Mouse (Mus musculus): ENCODE measurements at regions not wholly inside any gene's neighbourhood (a gene's known extent, or its start where the extent isn't known, plus 50 kb on each side); places are given as distances from the start of the nearest gene placed in this dataset.
"Not testable (repeated sequence)": the region's sequence is repeated elsewhere in the genome, so short reads cannot be mapped to it uniquely, and the experiment has no call there.

- Histone ChIP-seq H3K27ac (peak overlapping the region; percentile 75), H3K36me3 (ENCODE audit: insufficient read depth, low read length) (no peaks in the 10 kb centered on the region), H3K4me3 (replicated peaks; ENCODE audit: low read depth, low read length) (no peak overlapping the region), H3K9me3 (replicated peaks; ENCODE audit: low read length) (no peaks in the 10 kb centered on the region), H3K4me1 (replicated peaks; ENCODE audit: insufficient read depth, low read length) (peaks cover 13% of the 10 kb centered on the region; the same call in 1 of the 2 replicates), H3K9ac (ENCODE audit: low read depth, low read length) (no peak overlapping the region), H3K4me2 (ENCODE audit: low read length) (no peak overlapping the region), H3K27me3 (ENCODE audit: insufficient read depth, low read length) (no peaks in the 10 kb centered on the region)
- ATAC-seq (replicated peaks; ENCODE audit: low FRiP score, low read depth) (peak; percentile 52), DNase-seq (ENCODE audit: low spot score) (peak; percentile 69)
- WGBS: 50% methylated on average over 8 of the region's 8 CpGs
- TF ChIP-seq CTCF (IDR thresholded peaks at IDR 0.05; ENCODE audit: low read depth): no peak
These were observed 140.4 kb downstream of the Katnal1 start for GRCm38 (mm10) chr5:148788690-148789089.

- DNase-seq (ENCODE audit: low spot score): peak; percentile 89
- ATAC-seq (replicated peaks; ENCODE audit: low FRiP score, low read depth): no peak
These were observed 141.8 kb downstream of the Katnal1 start for GRCm38 (mm10) chr5:148787270-148787669.

GRCm38 (mm10) chr5:148781076-148781475 is 148.0 kb downstream of the Katnal1 start:
- H3K36me3 ChIP-seq (ENCODE audit: insufficient read depth, low read length); DNase-seq (ENCODE audit: low spot score); ATAC-seq (replicated peaks; ENCODE audit: low FRiP score, low read depth): not testable (repeated sequence)

More at GRCm38 (mm10) chr5:148787270-148787669, 141.8 kb downstream of the Katnal1 start:
- Histone ChIP-seq H3K27ac (no peak overlapping the region), H3K4me1 (replicated peaks; ENCODE audit: insufficient read depth, low read length) (peaks cover 8% of the 10 kb centered on the region; the same call in 1 of the 2 replicates), H3K4me3 (replicated peaks; ENCODE audit: low read depth, low read length) (no peak overlapping the region), H3K27me3 (ENCODE audit: insufficient read depth, low read length) (no peaks in the 10 kb centered on the region), H3K9me3 (replicated peaks; ENCODE audit: low read length) (no peaks in the 10 kb centered on the region), H3K9ac (ENCODE audit: low read depth, low read length) (no peak overlapping the region), H3K4me2 (ENCODE audit: low read length) (no peak overlapping the region), H3K36me3 (ENCODE audit: insufficient read depth, low read length) (no peaks in the 10 kb centered on the region)
- no peak for TF ChIP-seq CTCF (IDR thresholded peaks at IDR 0.05; ENCODE audit: low read depth)
- WGBS: 24% methylated on average over 8 of the region's 8 CpGs

GRCm38 (mm10) chr5:148776796-148777659 is 152.1 kb downstream of the Katnal1 start:
- H3K27me3 ChIP-seq (ENCODE audit: insufficient read depth, low read length): no peaks in the 10 kb centered on the region
- DNase-seq (ENCODE audit: low spot score) (no peak), ATAC-seq (replicated peaks; ENCODE audit: low FRiP score, low read depth) (no peak)
- no peak overlapping the region for H3K27ac ChIP-seq
- no peaks in the 10 kb centered on the region for H3K4me1 ChIP-seq (replicated peaks; ENCODE audit: insufficient read depth, low read length)
- TF ChIP-seq CTCF (IDR thresholded peaks at IDR 0.05; ENCODE audit: low read depth): no peak
- no peaks in the 10 kb centered on the region for H3K9me3 ChIP-seq (replicated peaks; ENCODE audit: low read length)
- H3K36me3 ChIP-seq (ENCODE audit: insufficient read depth, low read length): no peaks in the 10 kb centered on the region
- WGBS: 73% methylated on average over 20 of the region's 20 CpGs
- H3K4me2 ChIP-seq (ENCODE audit: low read length): no peak overlapping the region
- no peak overlapping the region for H3K9ac ChIP-seq (ENCODE audit: low read depth, low read length)
- no peak overlapping the region for H3K4me3 ChIP-seq (replicated peaks; ENCODE audit: low read depth, low read length)

More at GRCm38 (mm10) chr5:148781076-148781475, 148.0 kb downstream of the Katnal1 start:
- H3K9me3 ChIP-seq (replicated peaks; ENCODE audit: low read length); H3K4me3 ChIP-seq (replicated peaks; ENCODE audit: low read depth, low read length); H3K9ac ChIP-seq (ENCODE audit: low read depth, low read length); H3K4me2 ChIP-seq (ENCODE audit: low read length); H3K4me1 ChIP-seq (replicated peaks; ENCODE audit: insufficient read depth, low read length); H3K27ac ChIP-seq; H3K27me3 ChIP-seq (ENCODE audit: insufficient read depth, low read length): not testable (repeated sequence)
- 56% methylated on average over 6 of the region's 6 CpGs for WGBS

- Histone ChIP-seq H3K36me3 (ENCODE audit: insufficient read depth, low read length) (no peaks in the 10 kb centered on the region), H3K27ac (no peak overlapping the region), H3K9ac (ENCODE audit: low read depth, low read length) (no peak overlapping the region), H3K27me3 (ENCODE audit: insufficient read depth, low read length) (no peaks in the 10 kb centered on the region), H3K4me1 (replicated peaks; ENCODE audit: insufficient read depth, low read length) (no peaks in the 10 kb centered on the region), H3K9me3 (replicated peaks; ENCODE audit: low read length) (no peaks in the 10 kb centered on the region), H3K4me3 (replicated peaks; ENCODE audit: low read depth, low read length) (no peak overlapping the region), H3K4me2 (ENCODE audit: low read length) (no peak overlapping the region)
- DNase-seq (ENCODE audit: low spot score) (no peak), ATAC-seq (replicated peaks; ENCODE audit: low FRiP score, low read depth) (no peak)
- 88% methylated on average over 3 of the region's 3 CpGs for WGBS
- TF ChIP-seq CTCF (IDR thresholded peaks at IDR 0.05; ENCODE audit: low read depth): no peak
These were observed 153.9 kb downstream of the Katnal1 start for GRCm38 (mm10) chr5:148775232-148775631.

- H3K4me2 ChIP-seq (ENCODE audit: low read length): no peak overlapping the region
- no peak overlapping the region for H3K4me3 ChIP-seq (replicated peaks; ENCODE audit: low read depth, low read length)
- no peak for ATAC-seq (replicated peaks; ENCODE audit: low FRiP score, low read depth)
- no peak overlapping the region for H3K27ac ChIP-seq
- 71% methylated on average over 3 of the region's 3 CpGs for whole genome bisulfite sequencing
- H3K9me3 ChIP-seq (replicated peaks; ENCODE audit: low read length): no peaks in the 10 kb centered on the region
- no peak overlapping the region for H3K9ac ChIP-seq (ENCODE audit: low read depth, low read length)
- DNase-seq (ENCODE audit: low spot score): no peak
- H3K27me3 ChIP-seq (ENCODE audit: insufficient read depth, low read length): no peaks in the 10 kb centered on the region
- no peaks in the 10 kb centered on the region for H3K4me1 ChIP-seq (replicated peaks; ENCODE audit: insufficient read depth, low read length)
- no peaks in the 10 kb centered on the region for H3K36me3 ChIP-seq (ENCODE audit: insufficient read depth, low read length)
- TF ChIP-seq CTCF (IDR thresholded peaks at IDR 0.05; ENCODE audit: low read depth): no peak
These were observed 154.7 kb downstream of the Katnal1 start for GRCm38 (mm10) chr5:148774446-148774845.
